13 mouse cellular contexts compared by ENCODE assay signal in genomic region chr5:91404263-91404662, GRCm38 (mm10).
"Had no signal": no experiment of that assay in that cellular context is flagged by ENCODE, and none has a peak within 500 bp of the region (broad histone marks: within the 10 kb centered on the region; RNA-seq: fewer than 3 reads in every experiment).

No protein-coding gene starts in this region.

- ATAC-seq: intestine, embryonic 15.5 days had no signal

- H3K9me3 ChIP-seq: intestine, embryonic 15.5 days; limb, embryonic 13.5 days; midbrain, embryonic 10.5 days; neural tube, embryonic 15.5 days had no signal

- H3K9ac ChIP-seq: intestine, embryonic 15.5 days; limb, embryonic 13.5 days; neural tube, embryonic 15.5 days had no signal

- H3K27ac ChIP-seq: intestine, embryonic 15.5 days; limb, embryonic 13.5 days; midbrain, embryonic 10.5 days; neural tube, embryonic 15.5 days; stomach, postnatal 0 days had no signal

- DNase-seq: kidney, adult 18-20 months; kidney, postnatal 14 days; left cerebral cortex, postnatal 4 days; lung, adult 18-20 months; midbrain, embryonic 14.5 days; thymus, adult 18-20 months; thymus, postnatal 14 days had no signal

- H3K36me3 ChIP-seq: intestine, embryonic 15.5 days; limb, embryonic 13.5 days; midbrain, embryonic 10.5 days; neural tube, embryonic 15.5 days had no signal

- H3K4me2 ChIP-seq: intestine, embryonic 15.5 days; limb, embryonic 13.5 days; neural tube, embryonic 15.5 days had no signal

- H3K4me1 ChIP-seq: intestine, embryonic 15.5 days had no signal

- H3K4me3 ChIP-seq: intestine, embryonic 15.5 days; limb, embryonic 13.5 days; midbrain, embryonic 10.5 days; myocyte; neural tube, embryonic 15.5 days had no signal

- H3K27me3 ChIP-seq: intestine, embryonic 15.5 days; neural tube, embryonic 15.5 days had no signal
